Mouse (Mus musculus): ENCODE measurements around the gene Hinfp.

DNA sequence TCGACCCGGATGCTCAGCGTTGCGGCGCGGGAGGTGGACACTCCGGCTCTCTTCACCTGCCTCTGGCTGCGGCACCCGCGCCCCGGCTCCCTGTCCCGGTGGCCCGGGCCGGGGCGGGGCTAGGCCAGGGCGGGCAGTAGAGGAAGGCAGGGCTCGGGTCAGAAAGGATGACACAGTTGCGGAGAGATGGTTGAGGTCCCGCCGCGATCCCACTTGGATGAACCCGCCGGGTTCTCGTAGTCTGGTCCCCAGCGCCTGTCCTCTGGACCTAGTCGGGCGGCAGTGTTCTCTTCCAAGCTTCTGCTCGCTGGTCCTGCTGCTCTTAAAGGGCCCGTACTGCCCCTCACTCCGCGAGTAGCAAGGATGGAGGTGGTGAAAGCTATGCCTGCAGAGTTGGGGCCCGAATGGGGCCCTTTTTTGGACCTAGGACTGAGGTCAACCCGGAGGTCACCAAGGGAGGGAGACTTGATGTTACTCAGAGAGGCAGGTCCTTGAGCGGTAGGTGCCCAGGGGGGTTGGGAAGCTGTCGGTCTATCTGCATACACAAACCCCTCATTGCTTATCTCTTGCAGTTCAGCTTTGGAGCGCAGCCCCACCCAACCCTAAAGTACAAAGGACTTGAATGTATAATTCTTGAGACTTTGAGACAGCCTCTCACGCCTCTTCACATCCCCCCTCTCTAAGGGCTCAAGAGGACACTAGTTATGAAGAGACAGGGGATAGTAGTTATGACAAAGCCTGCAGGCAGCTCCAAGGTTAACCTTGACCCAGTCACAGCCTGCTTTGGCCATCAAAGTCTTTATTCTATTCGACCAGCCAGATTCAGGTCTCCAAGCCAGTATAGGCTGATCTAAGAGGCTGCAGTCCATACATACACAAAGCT, 17.2 kb downstream of the Hinfp start, which contains the start of gene Abcg4:
- TF ChIP-seq POLR2A (IDR thresholded peaks at IDR 0.05; ENCODE audit: borderline replicate concordance, extremely low read depth, insufficient read depth, insufficient read length, poor library complexity, severe bottlenecking) (0 out of 2 replicates have a peak, but pooled peaks have one; percentile 14), CTCF (IDR thresholded peaks at IDR 0.05; ENCODE audit: borderline replicate concordance, extremely low read depth, insufficient read depth, insufficient read length) (no peak)
